Mouse (Mus musculus): Measurements from ENCODE around the gene Olfr693.

GRCm38 (mm10) chr7:106645261-106645660, 35.1 kb downstream of the Olfr693 start:
- TF ChIP-seq USF1 (IDR thresholded peaks at IDR 0.05; ENCODE audit: low read depth, low read length): no peak
- TF ChIP-seq CTCF (IDR thresholded peaks at IDR 0.05 in 2 of 3, conservative IDR thresholded peaks at IDR 0.05 in 1 of 3; ENCODE audit: control insufficient read depth in 1 of 3, insufficient read depth in 1 of 3, low read depth in 2 of 3, low read length in 3 of 3, poor library complexity in 1 of 3, severe bottlenecking in 1 of 3): no peak
- no peak for TF ChIP-seq POLR2A (IDR thresholded peaks at IDR 0.05; ENCODE audit: control insufficient read depth in 1 of 2, insufficient read depth in 1 of 2, low read depth in 1 of 2, low read length in 2 of 2, poor library complexity in 1 of 2)
- no peak for TF ChIP-seq MAFK (IDR thresholded peaks at IDR 0.05; ENCODE audit: borderline replicate concordance, low read depth, low read length)
- TF ChIP-seq GATA1 (IDR thresholded peaks at IDR 0.05; ENCODE audit: low read depth, low read length): no peak
- no peak for TF ChIP-seq MAX (IDR thresholded peaks at IDR 0.05; ENCODE audit: low read length)
- TF ChIP-seq RCOR1 (IDR thresholded peaks at IDR 0.05; ENCODE audit: low read depth, low read length): no peak
- TF ChIP-seq GABPA (IDR thresholded peaks at IDR 0.05; ENCODE audit: low read depth, low read length): no peak
- no peak for TF ChIP-seq EP300 (IDR thresholded peaks at IDR 0.05; ENCODE audit: low read depth in 1 of 2, low read length in 2 of 2)
- no peak for TF ChIP-seq HCFC1 (IDR thresholded peaks at IDR 0.05; ENCODE audit: low read depth, low read length)
- TF ChIP-seq MAZ (IDR thresholded peaks at IDR 0.05; ENCODE audit: low read depth, low read length): no peak
- no peak for TF ChIP-seq CHD1 (IDR thresholded peaks at IDR 0.05; ENCODE audit: low read depth, low read length)
- TF ChIP-seq NELFE (IDR thresholded peaks at IDR 0.05; ENCODE audit: low read depth, low read length): no peak
